Mouse (Mus musculus): ENCODE results near the gene Krt32.

Krt32 gene

GRCm38 (mm10) chr11:100050451-100050850 lies 37.6 kb downstream of the Krt32 start, which contains the start of gene Krt31:
Gene Krt31, minus strand, starts transcription at chr11:100050551.
- DNase-seq (ENCODE audit: low spot score), result no peak

GRCm38 (mm10) chr11:100047193-100047592 lies 40.8 kb downstream of the Krt32 start:
- no peak for DNase-seq (ENCODE audit: low spot score)

GRCm38 (mm10) chr11:100046303-100046866 lies 41.6 kb downstream of the Krt32 start:
- peak; percentile 2 for DNase-seq (ENCODE audit: low spot score)

- no peak for DNase-seq (ENCODE audit: low spot score)
Measured at GRCm38 (mm10) chr11:100041454-100041853, 46.6 kb downstream of the Krt32 start, which contains the start of gene Krt34. Gene Krt34, minus strand, starts transcription at chr11:100041554.

Measured in lung, postnatal 25 days (tissue).